Mouse (Mus musculus) liver, embryonic 14.5 days (tissue): ENCODE results near the gene Haus4.

Source experiments
- CTCF ChIP-seq: IDR thresholded peaks from 2 replicates; pipeline ENCODE4 v1.5.1; 2016; ENCODE audit warnings: antibody characterized with exemption, low read depth, control low read depth
- EP300 ChIP-seq: IDR thresholded peaks from 2 replicates; pipeline ENCODE4 v1.6.1; 2016; ENCODE audit warnings: antibody characterized with exemption, low read depth

GRCm38 (mm10) chr14:54578063-54578462, 23.6 kb upstream of the Haus4 start:
- peak; percentile 62 for TF ChIP-seq CTCF
- TF ChIP-seq EP300 = no peak
